Mouse (Mus musculus) MEL (cell line): ENCODE results near the gene Sapcd2. TPM values are rescaled to one million over a fixed set of nuclear protein-coding genes. Genes with fewer than 3 reads are reported as not detected.

Experiments used
- DNase-seq: peaks from one replicate; pipeline ENCODE4 v3.0.0; 2011; ENCODE audit warnings: low read depth, low spot score
- H3K27ac ChIP-seq: 2 replicates; pipeline ENCODE4 v1.5.1; 2012; ENCODE audit warnings: low read depth, mild to moderate bottlenecking, control low read depth, low read length, moderate library complexity; ENCODE audit not compliant: control insufficient read depth
- H3K27me3 ChIP-seq, 2 experiments: fragments of 150-350 bp in 1 of 2; sonication (generic) in 1 of 2; 2 replicates each; pipeline ENCODE4 v1.6.1; 2012; ENCODE audit warnings: low read length in 2 of 2, mild to moderate bottlenecking in 2 of 2, improper control_type of control experiment in 1 of 2, moderate library complexity in 1 of 2; ENCODE audit not compliant: insufficient read depth in 2 of 2, control insufficient read depth in 1 of 2
- H3K36me3 ChIP-seq, 2 experiments: 2 replicates each; pipeline ENCODE4 v1.6.1; 2012 to 2014; ENCODE audit warnings: low read length in 2 of 2, improper control_type of control experiment in 1 of 2, inconsistent platforms in 1 of 2, mild to moderate bottlenecking in 1 of 2; ENCODE audit not compliant: insufficient read depth in 2 of 2, control insufficient read depth in 1 of 2
- H3K4me1 ChIP-seq, 2 experiments: fragments of 150-350 bp in 1 of 2; sonication (generic) in 1 of 2; 2 replicates each; pipeline ENCODE4 v1.6.1; 2012; ENCODE audit warnings: low read length in 2 of 2, improper control_type of control experiment in 1 of 2, mild to moderate bottlenecking in 1 of 2; ENCODE audit not compliant: insufficient read depth in 2 of 2, control insufficient read depth in 1 of 2
- H3K4me3 ChIP-seq, 2 experiments: fragments of 150-350 bp in 1 of 2; sonication (generic) in 1 of 2; 2 replicates each; pipeline ENCODE4 v1.5.1; 2012; ENCODE audit warnings: low read depth in 2 of 2, low read length in 2 of 2, mild to moderate bottlenecking in 2 of 2, moderate library complexity in 2 of 2, control low read depth in 1 of 2, improper control_type of control experiment in 1 of 2; ENCODE audit not compliant: control insufficient read depth in 1 of 2, insufficient read depth in 1 of 2
- H3K79me2 ChIP-seq: 2 replicates; pipeline ENCODE4 v1.6.1; 2012; ENCODE audit warnings: mild to moderate bottlenecking, low read length, moderate library complexity; ENCODE audit not compliant: control insufficient read depth, poor library complexity, insufficient read depth
- H3K9ac ChIP-seq: 2 replicates; pipeline ENCODE4 v1.6.1; 2012; ENCODE audit warnings: low read depth, mild to moderate bottlenecking, control low read depth, low read length, moderate library complexity; ENCODE audit not compliant: control insufficient read depth, poor library complexity, severe bottlenecking
- H3K9me3 ChIP-seq: fragments of 150-350 bp; sonication (generic); replicated peaks from 2 replicates; pipeline ENCODE4 v1.6.1; 2012; ENCODE audit warnings: mild to moderate bottlenecking, low read length, improper control_type of control experiment, moderate library complexity; ENCODE audit not compliant: insufficient read depth
- CTCF ChIP-seq, 3 experiments: IDR thresholded peaks in 2 of 3; conservative IDR thresholded peaks in 1 of 3; 2 replicates each; pipeline ENCODE4 v1.5.1; 2011 to 2012; ENCODE audit warnings: low read length in 3 of 3, low read depth in 2 of 3, mild to moderate bottlenecking in 2 of 3, improper control_type of control experiment in 1 of 3, inconsistent platforms in 1 of 3, mixed read lengths in 1 of 3, moderate library complexity in 1 of 3; ENCODE audit not compliant: control insufficient read depth in 1 of 3, insufficient read depth in 1 of 3, poor library complexity in 1 of 3, severe bottlenecking in 1 of 3
- EP300 ChIP-seq, 2 experiments: IDR thresholded peaks; 2 replicates each; pipeline ENCODE4 v1.6.1; 2011; ENCODE audit warnings: improper control_type of control experiment in 2 of 2, low read length in 2 of 2, low read depth in 1 of 2, mild to moderate bottlenecking in 1 of 2
- ETS1 ChIP-seq: IDR thresholded peaks from 2 replicates; pipeline ENCODE4 v1.6.1; 2012; ENCODE audit warnings: low read depth, mild to moderate bottlenecking, inconsistent platforms, low read length, improper control_type of control experiment, moderate library complexity
- GATA1 ChIP-seq: IDR thresholded peaks from 2 replicates; pipeline ENCODE4 v1.6.1; 2011; ENCODE audit warnings: low read depth, low read length, improper control_type of control experiment
- MAX ChIP-seq: IDR thresholded peaks from 2 replicates; pipeline ENCODE4 v1.6.1; 2011; ENCODE audit warnings: low read length, improper control_type of control experiment
- MAZ ChIP-seq: IDR thresholded peaks from 2 replicates; pipeline ENCODE4 v1.6.1; 2012; ENCODE audit warnings: low read depth, mild to moderate bottlenecking, inconsistent platforms, low read length, improper control_type of control experiment
- NELFE ChIP-seq: IDR thresholded peaks from 2 replicates; pipeline ENCODE4 v1.6.1; 2011; ENCODE audit warnings: low read depth, low read length, improper control_type of control experiment
- RAD21 ChIP-seq: IDR thresholded peaks from 2 replicates; pipeline ENCODE4 v1.6.1; 2011; ENCODE audit warnings: mild to moderate bottlenecking, low read depth, low read length, improper control_type of control experiment
- SIN3A ChIP-seq: IDR thresholded peaks from 2 replicates; pipeline ENCODE4 v1.6.1; 2012; ENCODE audit warnings: low read length, improper control_type of control experiment, inconsistent platforms
- TBP ChIP-seq: IDR thresholded peaks from 2 replicates; pipeline ENCODE4 v1.8.0; 2011; ENCODE audit warnings: low read depth, low read length, improper control_type of control experiment
- TCF12 ChIP-seq: IDR thresholded peaks from 2 replicates; pipeline ENCODE4 v1.6.1; 2014; ENCODE audit warnings: low read depth, mild to moderate bottlenecking, inconsistent platforms, low read length, improper control_type of control experiment, moderate library complexity
- UBTF ChIP-seq: IDR thresholded peaks from 2 replicates; pipeline ENCODE4 v1.6.1; 2012; ENCODE audit warnings: low read depth, mild to moderate bottlenecking, inconsistent platforms, low read length, improper control_type of control experiment, moderate library complexity, borderline replicate concordance; ENCODE audit not compliant: insufficient read depth
- ZKSCAN1 ChIP-seq: IDR thresholded peaks from 2 replicates; pipeline ENCODE4 v1.6.1; 2012; ENCODE audit warnings: low read depth, mild to moderate bottlenecking, inconsistent platforms, low read length, improper control_type of control experiment, moderate library complexity
- polyA plus RNA-seq, 2 experiments: library from polyadenylated mRNA; stranded (reverse) in 1 of 2; unstranded in 1 of 2; fragments of >175 nt in 1 of 2; fragments of >200 nt in 1 of 2; gene quantifications; 2 replicates each; pipeline versions ENCODE4 v1.2.1 to v1.2.4; 2012; ENCODE audit warnings: low replicate concordance in 2 of 2, low read depth in 1 of 2; ENCODE audit not compliant: insufficient read length in 2 of 2, insufficient read depth in 1 of 2, missing spikeins in 1 of 2
- total RNA-seq: library from RNA; depleted of rRNA; stranded (reverse); fragments of 300-350 nt; gene quantifications from 2 replicates; pipeline ENCODE4 v1.2.3, GENCODE M21; 2012

The Sapcd2 gene
- total and polyA plus RNA-seq, 3 experiments = 51.9 to 58.2 TPM; not detected in 1

GRCm38 (mm10) chr2:25365091-25365761 is 6.9 kb upstream of the Sapcd2 start, which contains the start of gene Uap1l1 (continued):
- TF ChIP-seq MAX = peak; percentile 45; the same call in 1 of the 2 replicates

DNA sequence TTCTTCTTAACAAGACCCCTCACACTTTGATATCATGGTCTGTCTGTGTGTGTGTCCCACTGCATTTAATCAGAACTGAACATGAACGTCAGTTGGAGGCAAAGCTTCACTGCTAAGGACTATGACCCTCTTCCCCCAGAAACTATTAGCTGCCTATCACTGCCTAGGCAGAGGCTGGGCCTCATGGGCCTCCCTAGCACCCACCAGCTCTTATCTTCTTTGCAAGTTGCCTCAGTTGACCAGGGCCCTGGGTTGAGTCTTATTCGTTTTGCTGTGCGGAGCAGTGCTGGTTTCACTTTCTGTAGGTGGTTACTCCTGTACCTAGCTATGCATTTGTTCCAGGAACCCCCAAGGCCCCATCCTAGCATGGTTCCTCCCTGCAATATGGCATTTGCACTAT is 2.1 kb upstream of the Sapcd2 start:
- H3K4me1 ChIP-seq = peaks cover 7 to 20% of the 10 kb centered on the region in 2 experiments
- H3K4me3 ChIP-seq = peak overlapping the region; percentile 18 to 34; a peak in 2 of 4 replicates
- H3K27me3 ChIP-seq = no peaks in the 10 kb centered on the region

DNA sequence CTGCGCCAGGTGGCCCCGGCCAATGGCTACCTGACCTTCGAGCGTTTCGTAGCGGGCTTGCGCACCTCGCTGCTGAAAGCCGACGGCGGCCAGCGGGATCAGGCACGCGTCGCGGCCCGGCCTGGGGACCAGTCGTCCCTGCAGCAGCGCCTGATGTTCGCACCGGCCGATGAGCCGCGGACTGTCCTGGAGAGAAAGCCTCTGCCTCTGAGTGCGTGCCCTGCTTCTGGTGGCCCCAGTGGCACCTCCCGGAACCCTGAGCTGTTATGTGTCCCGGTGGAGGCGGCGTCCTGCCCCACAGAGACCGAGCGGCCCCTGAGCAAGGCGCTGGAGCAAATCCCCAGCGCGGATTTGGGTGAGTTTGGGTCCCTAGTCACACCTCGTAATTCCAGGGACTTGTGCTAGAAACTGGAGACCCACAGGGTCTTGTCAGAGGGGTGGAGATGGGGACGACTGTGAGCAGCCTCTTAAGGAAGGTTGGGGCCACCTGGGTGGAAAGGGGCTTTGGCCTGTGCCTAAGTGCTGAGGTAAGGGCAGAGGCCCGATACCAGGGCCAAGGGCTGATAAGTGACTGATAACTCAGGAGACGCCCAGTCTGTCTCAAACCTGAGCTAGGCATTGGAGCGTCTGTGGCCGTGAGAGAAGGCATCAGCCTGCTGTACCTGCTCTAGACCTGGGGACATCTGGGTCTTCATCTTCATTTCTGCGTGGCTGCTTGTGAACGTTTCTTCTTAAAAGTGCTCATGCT is 697 bp downstream of the Sapcd2 start:
- H3K9me3 ChIP-seq = no peaks in the 10 kb centered on the region
- TF ChIP-seq GATA1 (peak; percentile 66), MAX (0 out of 2 replicates have a peak, but pooled peaks have one; percentile 15), NELFE (no peak), UBTF (0 out of 2 replicates have a peak, but pooled peaks have one; percentile 29), ETS1 (0 out of 2 replicates have a peak, but pooled peaks have one; percentile 34), EP300 (IDR thresholded peaks at IDR 0.05; ENCODE audit: low read depth in 1 of 2, low read length in 2 of 2) (peak; percentile 26 to 56; a peak in 2 of 4 replicates), CTCF (IDR thresholded peaks at IDR 0.05 in 2 of 3, conservative IDR thresholded peaks at IDR 0.05 in 1 of 3; ENCODE audit: control insufficient read depth in 1 of 3, insufficient read depth in 1 of 3, low read depth in 2 of 3, low read length in 3 of 3, poor library complexity in 1 of 3, severe bottlenecking in 1 of 3) (no peak), TCF12 (0 out of 2 replicates have a peak, but pooled peaks have one; percentile 15)
- TF ChIP-seq, all 39 proteins: peak for 6
- Histone ChIP-seq H3K4me3 (peak overlapping the region; percentile 85 to 86), H3K79me2 (peaks cover 18% of the 10 kb centered on the region), H3K4me1 (peaks cover 4 to 16% of the 10 kb centered on the region in 2 experiments), H3K27me3 (no peaks in the 10 kb centered on the region), H3K27ac (peak overlapping the region; percentile 61), H3K36me3 (peaks cover 0 to 7% of the 10 kb centered on the region in 2 experiments), H3K9ac (peak overlapping the region; percentile 86)
- peak; percentile 62 for DNase-seq

More for the DNA sequence above, 2.1 kb upstream of the Sapcd2 start:
- Histone ChIP-seq H3K36me3 (peaks cover 0 to 10% of the 10 kb centered on the region in 2 experiments; a peak in 2 of 4 replicates), H3K9me3 (no peaks in the 10 kb centered on the region), H3K27ac (peak overlapping the region; percentile 43), H3K9ac (peak overlapping the region; percentile 47), H3K79me2 (peaks cover 18% of the 10 kb centered on the region)
- TF ChIP-seq GATA1 = peak; percentile 55
- no peak for TF ChIP-seq MAZ
- TF ChIP-seq EP300 (IDR thresholded peaks at IDR 0.05; ENCODE audit: low read depth in 1 of 2, low read length in 2 of 2) = peak in 1 of 2 experiments; percentile 63; a peak in 2 of 4 replicates
- 0 out of 2 replicates have a peak, but pooled peaks have one; percentile 19 for TF ChIP-seq TBP
- TF ChIP-seq ZKSCAN1 = no peak
- TF ChIP-seq RAD21 = no peak
- TF ChIP-seq SIN3A = peak; percentile 52; the same call in 1 of the 2 replicates
- TF ChIP-seq ETS1 = peak; percentile 48; the same call in 1 of the 2 replicates
- no peak for TF ChIP-seq CTCF (IDR thresholded peaks at IDR 0.05 in 2 of 3, conservative IDR thresholded peaks at IDR 0.05 in 1 of 3; ENCODE audit: control insufficient read depth in 1 of 3, insufficient read depth in 1 of 3, low read depth in 2 of 3, low read length in 3 of 3, poor library complexity in 1 of 3, severe bottlenecking in 1 of 3)
- DNase-seq = peak; percentile 68
